Mouse (Mus musculus): ENCODE data around the gene Adcy7. TPM values are rescaled to one million over a fixed set of nuclear protein-coding genes. Genes with fewer than 3 reads are reported as not detected.

The Adcy7 gene
- polyA plus RNA-seq, 1 experiment, result 2.1 TPM

GRCm38 (mm10) chr8:88266801-88267403, 5.3 kb upstream of the Adcy7 start:
- Histone ChIP-seq H3K36me3 (ENCODE audit: control insufficient read depth, insufficient read depth, low read length, poor library complexity, severe bottlenecking) (no peaks in the 10 kb centered on the region), H3K27me3 (ENCODE audit: control insufficient read depth, insufficient read depth, low read length, poor library complexity, severe bottlenecking) (no peaks in the 10 kb centered on the region), H3K9me3 (replicated peaks; ENCODE audit: control insufficient read depth, insufficient read depth, low read length, poor library complexity, severe bottlenecking) (no peaks in the 10 kb centered on the region), H3K9ac (ENCODE audit: low read depth, poor library complexity, severe bottlenecking) (no peak overlapping the region), H3K4me3 (ENCODE audit: low read depth, low read length) (no peak overlapping the region), H3K27ac (ENCODE audit: insufficient read depth, low read length) (no peak overlapping the region), H3K4me1 (ENCODE audit: control insufficient read depth, insufficient read depth, low read length) (peaks cover 6% of the 10 kb centered on the region)
- TF ChIP-seq POLR2A (IDR thresholded peaks at IDR 0.05; ENCODE audit: insufficient read depth, low read length) (no peak), EP300 (IDR thresholded peaks at IDR 0.05; ENCODE audit: insufficient read depth, low read depth, low read length) (no peak), CTCF (IDR thresholded peaks at IDR 0.05; ENCODE audit: low read depth, low read length) (no peak)

DNA sequence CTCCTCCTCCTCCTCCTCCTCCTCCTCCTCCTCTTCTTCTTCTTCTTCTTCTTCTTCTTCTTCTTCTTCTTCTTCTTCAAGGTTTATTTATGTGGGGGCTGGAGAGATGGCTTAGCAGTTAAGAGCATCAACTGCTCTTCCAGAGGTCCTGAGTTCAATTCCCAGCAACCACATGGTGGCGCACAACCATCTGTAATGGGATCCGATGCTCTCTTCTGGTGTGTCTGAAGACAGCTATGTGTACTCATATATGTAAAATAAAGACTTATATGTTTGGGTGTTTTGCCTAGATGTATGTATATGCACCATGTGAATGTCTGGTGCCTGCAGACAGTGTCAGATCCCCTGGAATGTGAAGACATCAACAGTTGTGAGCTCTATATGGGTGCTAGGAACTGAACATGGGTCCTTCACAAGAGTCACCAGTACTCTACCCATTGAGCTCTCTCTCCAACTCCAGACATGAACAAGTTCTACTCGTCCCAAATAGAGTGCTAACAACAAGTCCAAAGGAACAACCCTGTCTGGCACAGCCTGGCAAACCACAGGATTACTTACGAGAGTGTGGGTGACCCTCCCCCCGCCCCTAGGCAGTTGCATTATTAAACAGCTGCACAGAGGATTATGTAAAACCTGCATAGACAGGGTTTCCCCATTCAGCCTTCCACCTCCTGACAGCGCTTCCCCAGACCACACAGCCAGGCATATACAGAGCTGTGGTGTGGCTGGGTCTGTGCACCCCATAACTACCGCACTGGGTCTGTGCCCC, 2.9 kb upstream of the Adcy7 start:
- H3K4me3 ChIP-seq (ENCODE audit: low read depth, low read length), result no peak overlapping the region
- peaks cover 2% of the 10 kb centered on the region for H3K27me3 ChIP-seq (ENCODE audit: control insufficient read depth, insufficient read depth, low read length, poor library complexity, severe bottlenecking)
- H3K9ac ChIP-seq (ENCODE audit: low read depth, poor library complexity, severe bottlenecking), result no peak overlapping the region

GRCm38 (mm10) chr8:88270086-88270485, 2.1 kb upstream of the Adcy7 start:
- H3K9ac ChIP-seq (ENCODE audit: low read depth, poor library complexity, severe bottlenecking), result no peak overlapping the region
- no peak overlapping the region for H3K4me3 ChIP-seq (ENCODE audit: low read depth, low read length)
- H3K4me1 ChIP-seq (ENCODE audit: control insufficient read depth, insufficient read depth, low read length), result peaks cover 2% of the 10 kb centered on the region
- H3K27me3 ChIP-seq (ENCODE audit: control insufficient read depth, insufficient read depth, low read length, poor library complexity, severe bottlenecking), result peaks cover 2% of the 10 kb centered on the region
- H3K9me3 ChIP-seq (replicated peaks; ENCODE audit: control insufficient read depth, insufficient read depth, low read length, poor library complexity, severe bottlenecking), result no peaks in the 10 kb centered on the region
- no peaks in the 10 kb centered on the region for H3K36me3 ChIP-seq (ENCODE audit: control insufficient read depth, insufficient read depth, low read length, poor library complexity, severe bottlenecking)
- no peak for TF ChIP-seq POLR2A (IDR thresholded peaks at IDR 0.05; ENCODE audit: insufficient read depth, low read length)
- no peak for TF ChIP-seq CTCF (IDR thresholded peaks at IDR 0.05; ENCODE audit: low read depth, low read length)
- no peak for TF ChIP-seq EP300 (IDR thresholded peaks at IDR 0.05; ENCODE audit: insufficient read depth, low read depth, low read length)
- H3K27ac ChIP-seq (ENCODE audit: insufficient read depth, low read length), result no peak overlapping the region

More for the DNA sequence above, 2.9 kb upstream of the Adcy7 start:
- Histone ChIP-seq H3K36me3 (ENCODE audit: control insufficient read depth, insufficient read depth, low read length, poor library complexity, severe bottlenecking) (no peaks in the 10 kb centered on the region), H3K4me1 (ENCODE audit: control insufficient read depth, insufficient read depth, low read length) (peaks cover 2% of the 10 kb centered on the region), H3K27ac (ENCODE audit: insufficient read depth, low read length) (no peak overlapping the region), H3K9me3 (replicated peaks; ENCODE audit: control insufficient read depth, insufficient read depth, low read length, poor library complexity, severe bottlenecking) (no peaks in the 10 kb centered on the region)
- peak; percentile 37 for TF ChIP-seq CTCF (IDR thresholded peaks at IDR 0.05; ENCODE audit: low read depth, low read length)
- no peak for TF ChIP-seq POLR2A (IDR thresholded peaks at IDR 0.05; ENCODE audit: insufficient read depth, low read length)

GRCm38 (mm10) chr8:88273051-88273430, 838 bp downstream of the Adcy7 start:
- Histone ChIP-seq H3K27ac (ENCODE audit: insufficient read depth, low read length) (no peak overlapping the region), H3K36me3 (ENCODE audit: control insufficient read depth, insufficient read depth, low read length, poor library complexity, severe bottlenecking) (no peaks in the 10 kb centered on the region), H3K4me1 (ENCODE audit: control insufficient read depth, insufficient read depth, low read length) (no peaks in the 10 kb centered on the region), H3K9me3 (replicated peaks; ENCODE audit: control insufficient read depth, insufficient read depth, low read length, poor library complexity, severe bottlenecking) (no peaks in the 10 kb centered on the region), H3K27me3 (ENCODE audit: control insufficient read depth, insufficient read depth, low read length, poor library complexity, severe bottlenecking) (peaks cover 2% of the 10 kb centered on the region), H3K4me3 (ENCODE audit: low read depth, low read length) (peak overlapping the region; percentile 47; the same call in 1 of the 2 replicates), H3K9ac (ENCODE audit: low read depth, poor library complexity, severe bottlenecking) (peak overlapping the region; percentile 61)
- TF ChIP-seq CTCF (IDR thresholded peaks at IDR 0.05; ENCODE audit: low read depth, low read length), result no peak
- no peak for TF ChIP-seq EP300 (IDR thresholded peaks at IDR 0.05; ENCODE audit: insufficient read depth, low read depth, low read length)
- TF ChIP-seq POLR2A (IDR thresholded peaks at IDR 0.05; ENCODE audit: insufficient read depth, low read length), result no peak

GRCm38 (mm10) chr8:88274090-88274489, 1.9 kb downstream of the Adcy7 start:
- Histone ChIP-seq H3K9ac (ENCODE audit: low read depth, poor library complexity, severe bottlenecking) (no peak overlapping the region), H3K4me1 (ENCODE audit: control insufficient read depth, insufficient read depth, low read length) (no peaks in the 10 kb centered on the region), H3K9me3 (replicated peaks; ENCODE audit: control insufficient read depth, insufficient read depth, low read length, poor library complexity, severe bottlenecking) (no peaks in the 10 kb centered on the region), H3K27me3 (ENCODE audit: control insufficient read depth, insufficient read depth, low read length, poor library complexity, severe bottlenecking) (peaks cover 2% of the 10 kb centered on the region), H3K27ac (ENCODE audit: insufficient read depth, low read length) (no peak overlapping the region), H3K4me3 (ENCODE audit: low read depth, low read length) (no peak overlapping the region), H3K36me3 (ENCODE audit: control insufficient read depth, insufficient read depth, low read length, poor library complexity, severe bottlenecking) (no peaks in the 10 kb centered on the region)
- no peak for TF ChIP-seq POLR2A (IDR thresholded peaks at IDR 0.05; ENCODE audit: insufficient read depth, low read length)
- no peak for TF ChIP-seq CTCF (IDR thresholded peaks at IDR 0.05; ENCODE audit: low read depth, low read length)
- no peak for TF ChIP-seq EP300 (IDR thresholded peaks at IDR 0.05; ENCODE audit: insufficient read depth, low read depth, low read length)

GRCm38 (mm10) chr8:88279220-88279619, 7.0 kb downstream of the Adcy7 start:
- no peaks in the 10 kb centered on the region for H3K4me1 ChIP-seq (ENCODE audit: control insufficient read depth, insufficient read depth, low read length)
- no peak overlapping the region for H3K4me3 ChIP-seq (ENCODE audit: low read depth, low read length)
- H3K36me3 ChIP-seq (ENCODE audit: control insufficient read depth, insufficient read depth, low read length, poor library complexity, severe bottlenecking), result no peaks in the 10 kb centered on the region
- H3K9me3 ChIP-seq (replicated peaks; ENCODE audit: control insufficient read depth, insufficient read depth, low read length, poor library complexity, severe bottlenecking), result no peaks in the 10 kb centered on the region
- TF ChIP-seq POLR2A (IDR thresholded peaks at IDR 0.05; ENCODE audit: insufficient read depth, low read length), result no peak
- TF ChIP-seq EP300 (IDR thresholded peaks at IDR 0.05; ENCODE audit: insufficient read depth, low read depth, low read length), result no peak
- TF ChIP-seq CTCF (IDR thresholded peaks at IDR 0.05; ENCODE audit: low read depth, low read length), result no peak
- H3K27ac ChIP-seq (ENCODE audit: insufficient read depth, low read length), result no peak overlapping the region
- H3K27me3 ChIP-seq (ENCODE audit: control insufficient read depth, insufficient read depth, low read length, poor library complexity, severe bottlenecking), result no peaks in the 10 kb centered on the region
- no peak overlapping the region for H3K9ac ChIP-seq (ENCODE audit: low read depth, poor library complexity, severe bottlenecking)
